Mouse (Mus musculus) embryonic facial prominence, embryonic 12.5 days (tissue): Measurements from ENCODE around the gene Pdgfb. TPM values are rescaled to one million over a fixed set of nuclear protein-coding genes. Genes with fewer than 3 reads are reported as not detected.

ENCODE experiments used
- ATAC-seq: fragments of 200-750 bp; cut with Nextera tagmentation; 2 replicates; pipeline ENCODE4 v1.8.0; 2017; ENCODE audit not compliant: insufficient number of reproducible peaks, insufficient read depth, low FRiP score, low TSS enrichment
- H3K27ac ChIP-seq: fragments of 300-500 bp; sonication (generic); 2 replicates; pipeline ENCODE4 v1.5.1; 2016; ENCODE audit warnings: mild to moderate bottlenecking
- H3K27me3 ChIP-seq: fragments of 300-500 bp; sonication (generic); 2 replicates; pipeline ENCODE4 v1.6.1; 2016; ENCODE audit warnings: mild to moderate bottlenecking, moderate library complexity
- H3K36me3 ChIP-seq: fragments of 300-500 bp; sonication (generic); 2 replicates; pipeline ENCODE4 v1.6.1; 2016; ENCODE audit warnings: mild to moderate bottlenecking
- H3K4me1 ChIP-seq: fragments of 300-500 bp; sonication (generic); 2 replicates; pipeline ENCODE4 v1.6.1; 2016
- H3K4me2 ChIP-seq: fragments of 300-500 bp; sonication (generic); replicated peaks from 2 replicates; pipeline ENCODE4 v1.6.1; 2016; ENCODE audit warnings: mild to moderate bottlenecking, moderate library complexity
- H3K4me3 ChIP-seq: fragments of 300-500 bp; sonication (generic); 2 replicates; pipeline ENCODE4 v1.5.1; 2016; ENCODE audit warnings: mild to moderate bottlenecking
- H3K9ac ChIP-seq: fragments of 300-500 bp; sonication (generic); 2 replicates; pipeline ENCODE4 v1.6.1; 2016; ENCODE audit warnings: mild to moderate bottlenecking, moderate library complexity
- H3K9me3 ChIP-seq: fragments of 300-500 bp; sonication (generic); 2 replicates; pipeline ENCODE4 v1.6.1; 2016; ENCODE audit warnings: mild to moderate bottlenecking, moderate library complexity
- WGBS: fragments of 180-500 bp; shearing (Covaris S2); methylation state at CpG from one replicate; pipeline ENCODE4 v1.1.7; 2016; 5-methylcytosine and 5-hydroxymethylcytosine counted together
- polyA plus RNA-seq: library from polyadenylated mRNA; unstranded; fragments of >200 nt; fragmentation: Nextera tagmentation; extraction: Ambion mirVana; gene quantifications from 2 replicates; pipeline ENCODE4 v1.2.1, GENCODE M21; 2016

The Pdgfb gene
- polyA plus RNA-seq, 1 experiment from 2014 or later, result 3.4 TPM

- Histone ChIP-seq H3K4me1 (peaks cover 4% of the 10 kb centered on the region; the same call in 1 of the 2 replicates), H3K9me3 (no peaks in the 10 kb centered on the region), H3K36me3 (no peaks in the 10 kb centered on the region), H3K27ac (no peak overlapping the region), H3K4me3 (no peak overlapping the region), H3K9ac (no peak overlapping the region), H3K27me3 (no peaks in the 10 kb centered on the region), H3K4me2 (no peak overlapping the region)
- WGBS, result 72% methylated on average over 11 of the region's 11 CpGs
- no peak for ATAC-seq
Measured at GRCm38 (mm10) chr15:79980716-79981115, 34.1 kb downstream of the Pdgfb start.

- Histone ChIP-seq H3K4me1 (no peaks in the 10 kb centered on the region), H3K9me3 (no peaks in the 10 kb centered on the region), H3K36me3 (no peaks in the 10 kb centered on the region), H3K4me2 (no peak overlapping the region), H3K4me3 (no peak overlapping the region), H3K27ac (no peak overlapping the region), H3K27me3 (no peaks in the 10 kb centered on the region), H3K9ac (no peak overlapping the region)
- WGBS, result 94% methylated on average over 11 of the region's 11 CpGs
- no peak for ATAC-seq
Measured at GRCm38 (mm10) chr15:79972186-79972585, 42.6 kb downstream of the Pdgfb start.

DNA sequence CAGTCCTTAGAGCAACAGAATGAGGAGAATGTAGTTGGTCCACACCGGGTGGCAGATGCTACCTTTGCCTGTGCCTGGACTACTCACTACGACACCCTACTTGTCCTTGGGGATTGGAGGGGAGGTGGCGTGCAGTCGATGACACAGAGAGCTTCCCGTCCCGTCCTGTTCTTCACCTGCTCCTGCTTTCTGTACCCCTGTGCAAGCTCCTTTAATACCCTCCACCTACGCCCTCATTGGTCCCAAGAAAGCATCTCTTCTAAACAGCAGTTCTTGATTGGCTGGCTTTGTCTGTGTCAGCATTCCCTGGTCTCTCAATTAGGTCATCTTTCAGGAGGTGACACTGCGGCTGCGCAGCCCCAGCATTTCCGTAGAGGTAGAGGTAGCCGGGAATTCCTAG lies 43.8 kb downstream of the Pdgfb start, which contains the start of gene Cbx7:
Cbx7 (minus strand) TSS at position 180 of the 400 bp plus-strand sequence.
- no peak for ATAC-seq
- WGBS, result 93% methylated on average over 11 of the region's 11 CpGs

DNA sequence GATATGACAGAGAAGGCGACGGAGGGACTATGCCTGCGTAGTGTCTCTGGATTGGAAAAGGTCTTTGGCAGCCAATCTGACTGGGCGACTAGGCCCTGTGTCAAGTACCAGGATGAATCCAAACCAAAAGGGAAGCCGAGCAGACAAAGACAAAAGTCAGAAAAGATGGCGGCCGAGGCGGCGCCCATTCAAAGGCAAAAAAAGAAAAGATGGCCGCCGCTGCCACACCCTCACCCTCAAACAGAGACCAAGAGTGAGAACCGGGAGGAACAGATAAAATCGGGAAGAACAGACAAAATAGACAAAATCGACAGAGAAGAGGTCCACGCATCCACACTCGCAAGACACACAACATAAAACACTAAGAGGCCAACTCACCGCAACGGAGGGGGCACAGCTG lies 44.3 kb downstream of the Pdgfb start:
- Histone ChIP-seq H3K27me3 (no peaks in the 10 kb centered on the region), H3K9me3 (no peaks in the 10 kb centered on the region), H3K4me2 (no peak overlapping the region), H3K9ac (no peak overlapping the region), H3K4me1 (no peaks in the 10 kb centered on the region), H3K36me3 (no peaks in the 10 kb centered on the region), H3K27ac (no peak overlapping the region), H3K4me3 (no peak overlapping the region)
- WGBS, result 97% methylated on average over 18 of the region's 18 CpGs
- no peak for ATAC-seq

More for the DNA sequence above, 43.8 kb downstream of the Pdgfb start, which contains the start of gene Cbx7:
- no peak within 1 kb of the TSS for H3K9ac ChIP-seq
- no peak within 1 kb of the TSS for H3K4me2 ChIP-seq
- no peaks in the 10 kb centered on the region for H3K27me3 ChIP-seq
- H3K36me3 ChIP-seq, result no peaks in the 10 kb centered on the region
- H3K4me3 ChIP-seq, result no peak within 1 kb of the TSS
- no peak within 1 kb of the TSS for H3K27ac ChIP-seq
- no peaks in the 10 kb centered on the region for H3K9me3 ChIP-seq
- H3K4me1 ChIP-seq, result no peaks in the 10 kb centered on the region

- no peak overlapping the region for H3K9ac ChIP-seq
- no peaks in the 10 kb centered on the region for H3K4me1 ChIP-seq
- no peak for ATAC-seq
- 85% methylated on average over 6 of the region's 6 CpGs for WGBS
- no peak overlapping the region for H3K4me3 ChIP-seq
- H3K27ac ChIP-seq, result no peak overlapping the region
- H3K27me3 ChIP-seq, result no peaks in the 10 kb centered on the region
- H3K36me3 ChIP-seq, result no peaks in the 10 kb centered on the region
- no peak overlapping the region for H3K4me2 ChIP-seq
- no peaks in the 10 kb centered on the region for H3K9me3 ChIP-seq
Measured at GRCm38 (mm10) chr15:79967346-79967745, 47.4 kb downstream of the Pdgfb start.

DNA sequence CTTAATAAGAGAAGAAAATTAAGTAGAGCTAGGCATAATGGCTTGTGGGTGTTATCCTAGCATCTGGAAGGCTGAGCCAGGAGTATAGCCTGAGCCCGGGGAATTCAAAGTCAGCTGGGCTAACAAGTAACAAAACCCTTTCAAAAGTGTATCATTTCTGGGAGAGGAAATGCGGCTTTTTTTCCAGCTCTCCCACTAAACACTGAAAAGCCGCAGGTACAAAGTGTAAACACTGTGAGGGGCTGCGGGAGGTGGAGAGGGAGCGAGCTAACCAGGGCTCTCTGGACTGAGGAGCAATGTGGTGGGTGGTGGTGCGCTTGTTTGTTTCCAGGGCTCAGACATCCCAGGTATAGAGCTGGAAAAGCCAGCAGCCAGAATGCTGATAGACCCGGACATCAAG lies 50.4 kb downstream of the Pdgfb start:
- Histone ChIP-seq H3K4me2 (no peak overlapping the region), H3K9ac (no peak overlapping the region), H3K4me3 (no peak overlapping the region), H3K9me3 (no peaks in the 10 kb centered on the region), H3K36me3 (no peaks in the 10 kb centered on the region), H3K4me1 (no peaks in the 10 kb centered on the region), H3K27me3 (no peaks in the 10 kb centered on the region), H3K27ac (no peak overlapping the region)
- 84% methylated on average over 7 of the region's 7 CpGs for WGBS
- no peak for ATAC-seq

- H3K4me3 ChIP-seq, result no peak overlapping the region
- H3K9ac ChIP-seq, result no peak overlapping the region
- no peak overlapping the region for H3K27ac ChIP-seq
- no peak for ATAC-seq
- no peak overlapping the region for H3K4me2 ChIP-seq
- 77% methylated on average over 18 of the region's 18 CpGs for WGBS
- H3K27me3 ChIP-seq, result no peaks in the 10 kb centered on the region
- H3K4me1 ChIP-seq, result no peaks in the 10 kb centered on the region
- no peaks in the 10 kb centered on the region for H3K9me3 ChIP-seq
- no peaks in the 10 kb centered on the region for H3K36me3 ChIP-seq
Measured at GRCm38 (mm10) chr15:79962661-79963060, 52.1 kb downstream of the Pdgfb start.

DNA sequence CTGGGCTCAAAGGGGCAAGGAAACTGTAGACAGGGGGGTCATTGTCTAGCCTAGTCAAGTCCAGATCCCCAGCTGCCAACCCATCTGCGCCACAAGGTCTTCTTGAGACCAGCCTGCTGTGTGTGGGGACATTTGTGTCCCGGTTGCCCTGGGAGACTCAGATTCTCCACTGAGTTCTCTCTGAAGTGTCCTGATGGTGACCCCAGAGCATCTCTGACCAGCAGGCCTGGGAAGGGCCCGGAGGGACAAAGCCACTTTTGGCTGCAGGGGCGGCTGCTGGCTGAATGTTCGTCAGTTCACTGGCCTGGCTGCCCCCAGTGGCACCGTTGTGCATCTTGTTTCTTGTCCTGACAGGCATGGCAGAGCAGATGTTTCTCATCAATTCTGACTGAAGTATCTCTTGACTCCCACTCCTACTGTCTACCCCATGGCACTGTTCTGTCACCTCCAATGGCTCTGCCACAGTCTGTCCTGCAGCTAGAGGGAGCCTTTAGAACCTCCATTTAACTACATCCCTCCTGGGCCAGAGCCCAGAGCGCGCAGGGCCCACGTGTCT lies 53.3 kb downstream of the Pdgfb start:
- H3K9me3 ChIP-seq, result no peaks in the 10 kb centered on the region
- H3K9ac ChIP-seq, result no peak overlapping the region
- H3K4me3 ChIP-seq, result no peak overlapping the region
- no peaks in the 10 kb centered on the region for H3K4me1 ChIP-seq
- no peak for ATAC-seq
- H3K36me3 ChIP-seq, result no peaks in the 10 kb centered on the region
- H3K27ac ChIP-seq, result no peak overlapping the region
- no peak overlapping the region for H3K4me2 ChIP-seq
- 54% methylated on average over 9 of the region's 9 CpGs for WGBS
- H3K27me3 ChIP-seq, result no peaks in the 10 kb centered on the region

DNA sequence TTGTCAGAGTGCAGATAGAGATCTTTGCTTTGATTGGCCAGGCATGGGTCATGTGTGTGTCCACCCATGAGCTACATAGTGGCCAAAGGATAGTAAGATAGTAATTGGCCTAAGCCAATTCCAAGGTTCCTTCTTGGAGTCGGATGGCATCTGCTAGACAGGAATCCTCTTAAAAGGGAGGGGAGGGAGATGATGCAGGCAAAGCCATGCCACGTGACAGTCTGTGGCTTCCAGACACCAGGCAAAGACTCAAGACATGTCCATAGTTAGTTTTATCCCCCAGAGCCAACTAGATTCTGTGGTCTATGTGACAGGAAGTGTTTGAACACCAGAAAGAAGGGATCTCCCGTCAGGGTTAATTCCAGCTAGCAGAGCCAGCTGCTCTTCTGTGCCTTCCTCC lies 56.4 kb downstream of the Pdgfb start:
- WGBS, result 46% methylated on average over 3 of the region's 3 CpGs
- Histone ChIP-seq H3K36me3 (no peaks in the 10 kb centered on the region), H3K9ac (no peak overlapping the region)

GRCm38 (mm10) chr15:79956559-79956958 lies 58.2 kb downstream of the Pdgfb start:
- Histone ChIP-seq H3K4me3 (no peak overlapping the region), H3K36me3 (no peaks in the 10 kb centered on the region), H3K4me1 (peaks cover 8% of the 10 kb centered on the region), H3K27ac (no peak overlapping the region), H3K4me2 (no peak overlapping the region), H3K27me3 (no peaks in the 10 kb centered on the region), H3K9me3 (no peaks in the 10 kb centered on the region), H3K9ac (no peak overlapping the region)
- ATAC-seq, result no peak
- WGBS, result 86% methylated on average over 8 of the region's 8 CpGs

More for the DNA sequence above, 56.4 kb downstream of the Pdgfb start:
- no peaks in the 10 kb centered on the region for H3K27me3 ChIP-seq
- no peak overlapping the region for H3K4me3 ChIP-seq
- H3K4me1 ChIP-seq, result no peaks in the 10 kb centered on the region
- H3K27ac ChIP-seq, result no peak overlapping the region
- H3K9me3 ChIP-seq, result no peaks in the 10 kb centered on the region
- H3K4me2 ChIP-seq, result no peak overlapping the region
- no peak for ATAC-seq

DNA sequence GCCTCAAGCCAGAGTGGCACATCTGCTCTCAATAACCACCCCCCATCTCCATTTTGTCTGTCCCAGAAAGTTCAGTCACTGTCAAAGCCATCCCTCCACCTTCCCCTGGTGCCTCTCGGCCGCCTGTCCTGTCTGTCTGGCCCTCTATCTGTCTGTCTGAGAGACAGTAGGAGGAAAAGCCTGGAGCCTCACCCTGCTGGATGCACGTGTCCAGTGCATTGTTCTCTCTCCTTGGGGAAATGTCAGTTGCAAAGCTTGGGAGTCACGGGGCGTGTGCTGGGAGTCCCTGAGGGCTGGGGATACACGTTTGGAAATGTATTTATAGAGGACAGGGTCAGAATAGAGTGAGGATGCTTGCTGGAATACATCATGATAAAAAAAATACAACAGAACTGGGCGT lies 61.3 kb downstream of the Pdgfb start:
- H3K9ac ChIP-seq, result no peak overlapping the region
- H3K36me3 ChIP-seq, result no peaks in the 10 kb centered on the region
- no peak overlapping the region for H3K27ac ChIP-seq
- ATAC-seq, result no peak
- no peaks in the 10 kb centered on the region for H3K27me3 ChIP-seq
- no peak overlapping the region for H3K4me3 ChIP-seq
- peaks cover 29% of the 10 kb centered on the region for H3K4me1 ChIP-seq
- H3K4me2 ChIP-seq, result no peak overlapping the region
- WGBS, result 62% methylated on average over 7 of the region's 7 CpGs
- no peaks in the 10 kb centered on the region for H3K9me3 ChIP-seq

DNA sequence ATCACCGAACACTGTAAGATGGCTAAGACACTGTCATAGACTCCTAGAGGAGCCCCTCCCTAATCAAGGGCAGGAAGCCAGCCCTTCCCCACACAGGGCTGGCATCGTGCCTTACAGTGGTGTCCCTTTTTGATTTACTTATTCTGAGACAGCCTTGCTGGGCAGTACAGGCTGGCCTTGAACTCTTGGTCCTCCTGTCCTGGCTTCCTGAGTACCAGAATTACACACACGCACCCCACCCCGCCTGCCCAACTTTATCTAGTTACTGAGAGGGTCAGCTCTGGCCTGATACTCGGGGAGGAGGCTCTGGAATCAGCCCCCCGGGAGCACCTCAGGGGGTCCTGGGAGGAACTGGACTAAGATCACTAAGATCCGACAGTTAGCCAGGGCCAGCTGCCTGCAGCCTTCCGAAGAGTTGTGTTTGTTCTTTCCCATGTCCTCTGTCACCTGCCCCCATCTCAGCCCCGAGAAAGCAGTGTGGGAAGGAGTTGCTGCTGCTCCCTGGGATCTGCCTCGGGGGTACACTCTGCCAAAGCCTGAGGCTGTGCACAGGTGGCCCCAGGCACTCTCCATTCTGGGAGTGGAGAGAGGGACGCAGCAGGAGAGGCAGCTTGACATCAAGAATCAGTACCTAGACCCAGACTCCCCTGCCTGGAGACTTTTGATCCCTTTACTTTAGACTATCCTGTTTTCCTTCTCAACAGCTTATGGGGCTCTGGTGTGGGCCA lies 62.1 kb downstream of the Pdgfb start:
- Histone ChIP-seq H3K27me3 (no peaks in the 10 kb centered on the region), H3K27ac (no peak overlapping the region), H3K4me2 (no peak overlapping the region), H3K36me3 (no peaks in the 10 kb centered on the region), H3K9ac (no peak overlapping the region), H3K4me3 (no peak overlapping the region), H3K9me3 (no peaks in the 10 kb centered on the region), H3K4me1 (peaks cover 29% of the 10 kb centered on the region)
- ATAC-seq, result no peak
- WGBS, result 46% methylated on average over 11 of the region's 11 CpGs
